Mouse (Mus musculus): Measurements from ENCODE around the gene Usp39. TPM values are rescaled to one million over a fixed set of nuclear protein-coding genes. Genes with fewer than 3 reads are reported as not detected.

Usp39 gene
- polyA plus RNA-seq, 1 experiment from 2014 or later = 16.0 TPM

DNA sequence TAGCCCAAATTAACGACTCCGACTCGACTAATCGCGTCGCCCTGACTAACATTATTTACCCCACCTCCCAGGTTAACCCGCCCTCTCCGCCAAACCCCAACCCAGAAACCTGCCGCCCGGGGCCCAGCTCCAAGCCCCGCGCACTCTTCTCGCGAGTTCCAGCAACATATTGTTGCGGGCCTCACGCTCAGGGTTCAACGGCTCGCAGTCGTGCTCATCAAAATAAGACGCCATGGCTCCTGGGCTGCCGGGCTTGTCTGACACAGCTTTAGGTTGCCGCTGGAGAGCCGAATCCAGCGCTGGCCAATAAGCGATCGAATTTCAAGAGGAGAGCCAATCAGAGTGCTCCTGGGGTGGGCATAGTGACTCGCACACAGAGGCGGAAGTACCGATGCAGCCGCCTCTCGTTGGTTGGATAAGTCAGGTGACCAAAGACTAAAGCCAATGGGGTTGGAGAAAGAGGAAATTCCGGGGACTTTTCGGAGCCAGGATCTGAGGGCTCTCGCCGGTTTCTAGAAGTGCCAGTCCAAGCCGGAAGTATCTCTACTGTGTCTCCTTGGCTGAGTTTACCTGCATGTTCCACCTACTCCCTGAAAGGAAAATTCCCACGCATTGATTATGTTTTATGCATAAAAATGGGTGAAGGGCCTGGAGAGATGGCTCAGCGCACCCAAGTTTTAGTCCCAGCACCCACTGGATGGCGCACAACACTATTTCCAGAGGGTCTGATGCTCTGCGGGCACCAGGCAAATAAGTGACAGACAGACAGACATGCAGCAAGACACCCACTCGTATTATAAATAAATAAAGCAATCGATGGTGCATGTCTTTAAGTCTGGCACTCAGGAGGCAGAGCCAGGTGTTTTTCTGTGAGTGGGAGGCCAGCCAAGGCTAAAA lies 17.4 kb upstream of the Usp39 start:
- WGBS = under 1% methylated on average over 42 of the region's 42 CpGs
- peak overlapping the region; percentile 67 for H3K27ac ChIP-seq (ENCODE audit: low read depth, low read length)
- peak; percentile 96 for ATAC-seq
- H3K27me3 ChIP-seq (replicated peaks; ENCODE audit: control insufficient read depth, insufficient read depth, low read length) = no peaks in the 10 kb centered on the region
- H3K9me3 ChIP-seq (ENCODE audit: control insufficient read depth) = no peaks in the 10 kb centered on the region
- peaks cover 16% of the 10 kb centered on the region; the same call in 1 of the 2 replicates for H3K36me3 ChIP-seq (ENCODE audit: control insufficient read depth, insufficient read depth)
- peak overlapping the region; percentile 75 for H3K4me3 ChIP-seq (ENCODE audit: low read depth, low read length)
- H3K4me2 ChIP-seq (replicated peaks; ENCODE audit: low read depth) = peak overlapping the region; percentile 86
- H3K4me1 ChIP-seq (replicated peaks; ENCODE audit: control insufficient read depth, insufficient read depth, low read length) = peaks cover 5% of the 10 kb centered on the region; the same call in 1 of the 2 replicates
- TF ChIP-seq CTCF (IDR thresholded peaks at IDR 0.05; ENCODE audit: low read depth) = peak; percentile 64
- peak overlapping the region; percentile 78 for H3K9ac ChIP-seq (ENCODE audit: low read depth, low read length)

DNA sequence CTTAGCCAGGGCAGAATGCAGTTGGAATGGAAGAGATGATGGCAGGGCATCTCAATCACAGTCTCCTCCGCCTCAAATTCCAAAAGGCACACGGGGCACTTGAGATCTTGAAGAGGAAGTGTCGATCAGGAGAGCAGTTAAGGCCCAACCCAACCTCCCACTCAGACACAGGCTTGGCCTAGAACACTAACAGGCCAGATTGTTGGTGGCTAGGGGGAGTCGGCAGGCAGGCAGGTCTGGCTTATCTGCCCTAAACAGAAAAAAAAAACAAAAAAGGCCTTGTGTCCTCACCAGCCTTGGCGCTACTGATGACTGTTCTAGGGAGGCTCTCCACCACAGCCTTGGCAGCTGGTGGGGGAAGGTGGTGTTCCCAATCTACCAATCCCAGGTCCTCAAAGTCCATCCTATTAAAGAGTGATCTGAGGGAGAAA lies 16.2 kb upstream of the Usp39 start:
- H3K4me3 ChIP-seq (ENCODE audit: low read depth, low read length) = peak overlapping the region; percentile 75
- H3K27me3 ChIP-seq (replicated peaks; ENCODE audit: control insufficient read depth, insufficient read depth, low read length) = no peaks in the 10 kb centered on the region
- H3K9me3 ChIP-seq (ENCODE audit: control insufficient read depth) = no peaks in the 10 kb centered on the region
- H3K9ac ChIP-seq (ENCODE audit: low read depth, low read length) = peak overlapping the region; percentile 78
- H3K4me1 ChIP-seq (replicated peaks; ENCODE audit: control insufficient read depth, insufficient read depth, low read length) = peaks cover 5% of the 10 kb centered on the region; the same call in 1 of the 2 replicates
- H3K27ac ChIP-seq (ENCODE audit: low read depth, low read length) = no peak overlapping the region
- 39% methylated on average over 5 of the region's 5 CpGs for WGBS
- ATAC-seq = no peak
- H3K4me2 ChIP-seq (replicated peaks; ENCODE audit: low read depth) = peak overlapping the region; percentile 86
- TF ChIP-seq CTCF (IDR thresholded peaks at IDR 0.05; ENCODE audit: low read depth) = no peak
- peaks cover 16% of the 10 kb centered on the region; the same call in 1 of the 2 replicates for H3K36me3 ChIP-seq (ENCODE audit: control insufficient read depth, insufficient read depth)

DNA sequence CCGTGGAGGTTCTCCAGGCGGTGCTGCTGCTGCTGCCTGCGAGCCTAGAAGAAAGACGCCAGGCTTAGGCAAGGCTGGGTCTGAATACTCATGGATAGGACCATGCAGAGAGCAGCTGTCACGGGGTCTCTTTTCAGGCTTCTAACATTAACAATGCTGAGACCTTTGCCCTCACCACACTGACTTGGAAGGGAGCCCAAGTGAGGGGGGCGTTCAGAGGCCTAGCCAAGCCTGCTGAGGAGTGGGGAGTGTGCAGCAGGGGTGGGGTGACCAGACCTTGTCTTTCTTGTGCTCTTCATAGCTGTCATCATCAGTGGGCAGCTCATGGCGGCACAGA lies 15.6 kb upstream of the Usp39 start:
- Histone ChIP-seq H3K4me2 (replicated peaks; ENCODE audit: low read depth) (peak overlapping the region; percentile 86), H3K4me3 (ENCODE audit: low read depth, low read length) (no peak overlapping the region), H3K4me1 (replicated peaks; ENCODE audit: control insufficient read depth, insufficient read depth, low read length) (peaks cover 5% of the 10 kb centered on the region; the same call in 1 of the 2 replicates), H3K27me3 (replicated peaks; ENCODE audit: control insufficient read depth, insufficient read depth, low read length) (no peaks in the 10 kb centered on the region), H3K27ac (ENCODE audit: low read depth, low read length) (peak overlapping the region; percentile 36), H3K36me3 (ENCODE audit: control insufficient read depth, insufficient read depth) (peaks cover 16% of the 10 kb centered on the region; the same call in 1 of the 2 replicates), H3K9ac (ENCODE audit: low read depth, low read length) (no peak overlapping the region), H3K9me3 (ENCODE audit: control insufficient read depth) (no peaks in the 10 kb centered on the region)
- TF ChIP-seq CTCF (IDR thresholded peaks at IDR 0.05; ENCODE audit: low read depth) = no peak
- ATAC-seq = no peak
- 33% methylated on average over 7 of the region's 7 CpGs for WGBS

- 47% methylated on average over 11 of the region's 11 CpGs for WGBS
- peak overlapping the region; percentile 86 for H3K4me2 ChIP-seq (replicated peaks; ENCODE audit: low read depth)
Measured at GRCm38 (mm10) chr6:72359891-72360598, 15.1 kb upstream of the Usp39 start.

DNA sequence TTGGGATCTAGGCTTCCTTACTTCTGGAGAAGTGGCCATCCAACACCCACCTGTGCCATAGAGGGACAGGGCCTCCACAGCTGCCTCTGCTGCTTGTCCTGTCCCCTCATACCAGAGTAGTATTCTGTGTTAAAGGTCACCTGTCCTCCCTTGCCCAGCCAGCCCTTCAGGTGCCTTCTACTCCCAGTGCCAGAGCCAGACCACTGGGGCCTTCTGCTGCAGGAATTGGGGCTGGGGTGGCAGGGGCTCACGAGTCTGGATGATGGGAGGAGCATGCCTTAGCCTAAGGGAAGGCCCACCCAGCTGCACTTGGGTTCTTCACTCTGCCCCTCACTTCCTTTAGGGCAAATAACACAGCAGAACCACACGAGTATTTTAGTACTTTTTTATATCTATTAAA lies 14.4 kb upstream of the Usp39 start:
- Histone ChIP-seq H3K4me2 (replicated peaks; ENCODE audit: low read depth) (no peak overlapping the region), H3K4me3 (ENCODE audit: low read depth, low read length) (no peak overlapping the region), H3K36me3 (ENCODE audit: control insufficient read depth, insufficient read depth) (peaks cover 16% of the 10 kb centered on the region; the same call in 1 of the 2 replicates), H3K9ac (ENCODE audit: low read depth, low read length) (no peak overlapping the region), H3K27ac (ENCODE audit: low read depth, low read length) (no peak overlapping the region), H3K4me1 (replicated peaks; ENCODE audit: control insufficient read depth, insufficient read depth, low read length) (peaks cover 8% of the 10 kb centered on the region; the same call in 1 of the 2 replicates), H3K27me3 (replicated peaks; ENCODE audit: control insufficient read depth, insufficient read depth, low read length) (no peaks in the 10 kb centered on the region), H3K9me3 (ENCODE audit: control insufficient read depth) (no peaks in the 10 kb centered on the region)
- 66% methylated on average over 2 of the region's 2 CpGs for WGBS
- TF ChIP-seq CTCF (IDR thresholded peaks at IDR 0.05; ENCODE audit: low read depth) = no peak
- ATAC-seq = no peak

More at GRCm38 (mm10) chr6:72359891-72360598, 15.1 kb upstream of the Usp39 start:
- H3K36me3 ChIP-seq (ENCODE audit: control insufficient read depth, insufficient read depth) = peaks cover 16% of the 10 kb centered on the region; the same call in 1 of the 2 replicates
- H3K4me3 ChIP-seq (ENCODE audit: low read depth, low read length) = no peak overlapping the region
- H3K9ac ChIP-seq (ENCODE audit: low read depth, low read length) = no peak overlapping the region
- no peaks in the 10 kb centered on the region for H3K27me3 ChIP-seq (replicated peaks; ENCODE audit: control insufficient read depth, insufficient read depth, low read length)
- no peak for ATAC-seq
- no peak for TF ChIP-seq CTCF (IDR thresholded peaks at IDR 0.05; ENCODE audit: low read depth)
- H3K4me1 ChIP-seq (replicated peaks; ENCODE audit: control insufficient read depth, insufficient read depth, low read length) = peaks cover 5% of the 10 kb centered on the region; the same call in 1 of the 2 replicates
- H3K27ac ChIP-seq (ENCODE audit: low read depth, low read length) = peak overlapping the region; percentile 36
- H3K9me3 ChIP-seq (ENCODE audit: control insufficient read depth) = no peaks in the 10 kb centered on the region
